Mouse (Mus musculus): Measurements from ENCODE around the gene Phldb2.

GRCm38 (mm10) chr16:45780001-45780400 is 173.4 kb downstream of the Phldb2 start:
- TF ChIP-seq CTCF (IDR thresholded peaks at IDR 0.05; ENCODE audit: low read depth) (no peak), EP300 (IDR thresholded peaks at IDR 0.05; ENCODE audit: low read depth) (no peak)
